Mouse (Mus musculus): ENCODE results near the gene Kalrn. TPM values are rescaled to one million over a fixed set of nuclear protein-coding genes. Genes with fewer than 3 reads are reported as not detected.

The Kalrn gene
- polyA plus RNA-seq, 1 experiment from 2014 or later: 11.3 TPM

DNA sequence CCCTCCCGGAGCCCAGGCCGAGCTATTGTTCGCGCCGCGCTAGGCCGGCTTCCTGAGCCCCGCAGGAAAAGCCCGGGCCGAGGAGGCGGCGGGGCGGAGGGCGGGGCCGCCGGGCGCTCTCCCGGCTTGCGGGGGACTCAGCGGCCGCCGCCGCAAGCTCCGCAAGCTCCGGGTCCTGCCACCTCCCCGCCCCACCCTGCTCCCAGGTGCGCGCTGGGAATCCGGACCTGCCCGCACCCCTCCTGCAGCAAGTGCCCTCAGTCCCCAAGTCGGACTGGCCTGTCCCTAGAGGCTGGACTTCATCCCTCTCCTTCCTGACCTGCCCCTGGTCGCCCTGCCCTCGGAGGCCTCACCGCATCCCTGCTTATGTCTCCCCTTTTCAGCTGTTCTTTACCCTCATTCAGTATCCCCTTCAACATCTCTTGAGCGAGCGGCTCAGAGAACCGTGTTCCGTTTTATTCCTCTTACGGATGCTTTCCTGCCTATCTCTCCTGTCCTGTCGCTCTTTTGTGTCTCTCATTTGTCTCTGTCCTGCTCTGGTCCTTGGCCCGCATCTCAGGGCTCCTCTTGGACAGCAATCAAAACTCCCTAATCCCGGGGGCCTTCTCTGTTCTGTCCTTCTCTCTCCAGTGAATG is 642 bp upstream of the Kalrn start:
- H3K9me3 ChIP-seq (replicated peaks): no peaks in the 10 kb centered on the region
- H3K27ac ChIP-seq (replicated peaks): peak overlapping the region; percentile 99
- H3K27me3 ChIP-seq (ENCODE audit: low read depth, poor library complexity, severe bottlenecking): peaks cover 10% of the 10 kb centered on the region
- no peaks in the 10 kb centered on the region for H3K36me3 ChIP-seq
- H3K4me1 ChIP-seq: peaks cover 38% of the 10 kb centered on the region
- peak; percentile 76 for DNase-seq (ENCODE audit: low spot score)
- H3K4me3 ChIP-seq: peak overlapping the region; percentile 96
- WGBS: under 1% methylated on average over 39 of the region's 42 CpGs

DNA sequence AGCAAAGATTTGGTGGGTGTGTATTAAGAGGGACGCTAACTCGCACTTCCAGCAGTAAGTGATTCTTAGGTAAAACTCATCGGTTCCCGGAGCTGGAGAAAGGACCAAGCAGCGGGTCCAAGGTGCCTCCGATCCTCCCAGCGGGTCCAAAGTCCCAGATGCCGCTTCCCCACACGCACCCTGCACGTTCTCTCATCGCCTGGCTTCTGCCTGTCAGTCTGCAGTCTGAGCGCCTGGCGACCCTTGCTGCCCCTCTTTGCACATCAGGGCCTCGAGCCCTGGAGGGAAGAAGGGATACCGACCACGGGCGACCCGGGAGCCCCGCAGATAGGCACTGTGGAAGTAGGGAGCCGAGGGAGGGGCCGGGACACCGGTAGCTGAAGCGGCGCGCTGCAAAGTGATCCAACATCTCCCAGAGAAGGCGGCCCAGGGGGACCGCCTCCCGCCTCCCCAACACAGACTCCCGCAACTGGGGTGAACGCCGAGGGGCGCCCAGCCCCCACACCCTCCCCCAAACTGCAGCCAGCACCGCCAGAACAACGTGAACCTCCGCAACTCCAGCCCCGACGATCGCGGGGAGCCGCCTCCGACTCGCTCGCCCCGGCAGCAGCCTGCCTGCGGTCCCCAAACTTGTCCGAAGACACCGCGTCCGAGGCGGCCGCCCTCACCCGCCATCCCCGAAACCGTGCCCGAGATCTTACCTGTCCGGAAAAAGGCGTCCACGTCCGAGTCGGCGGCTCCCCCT is 754 bp downstream of the Kalrn start:
- H3K36me3 ChIP-seq: peaks cover 6% of the 10 kb centered on the region
- H3K9me3 ChIP-seq (replicated peaks): no peaks in the 10 kb centered on the region
- under 1% methylated on average over 60 of the region's 61 CpGs for WGBS
- DNase-seq (ENCODE audit: low spot score): peak; percentile 74
- peak overlapping the region; percentile 96 for H3K4me3 ChIP-seq
- peaks cover 10% of the 10 kb centered on the region for H3K27me3 ChIP-seq (ENCODE audit: low read depth, poor library complexity, severe bottlenecking)
- peak overlapping the region; percentile 99 for H3K27ac ChIP-seq (replicated peaks)
- H3K4me1 ChIP-seq: peaks cover 38% of the 10 kb centered on the region

DNA sequence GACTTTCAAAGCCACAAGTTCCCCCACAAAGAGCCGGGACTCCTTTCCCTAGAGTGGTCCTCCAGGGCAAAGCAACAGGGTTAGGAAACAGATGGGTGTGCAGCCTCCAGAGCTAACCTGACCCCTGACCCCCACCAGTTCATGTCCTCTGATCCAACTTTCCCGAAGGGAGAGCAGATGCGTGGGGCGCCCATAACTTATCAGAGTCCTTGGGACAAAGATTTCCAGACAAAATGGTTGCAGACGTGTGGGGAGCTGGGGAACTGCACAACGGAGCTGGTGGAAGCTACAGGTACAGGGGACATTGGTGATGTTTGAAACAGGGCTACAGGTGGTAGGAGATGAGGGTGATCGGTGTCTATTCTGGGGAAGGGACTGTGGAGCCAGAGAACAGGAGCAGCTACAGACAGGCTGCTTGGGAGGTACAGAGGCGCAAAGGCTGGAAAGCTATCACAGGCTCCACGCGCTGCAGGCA is 1.4 kb downstream of the Kalrn start:
- peaks cover 10% of the 10 kb centered on the region for H3K27me3 ChIP-seq (ENCODE audit: low read depth, poor library complexity, severe bottlenecking)
- peaks cover 38% of the 10 kb centered on the region for H3K4me1 ChIP-seq
- peak overlapping the region; percentile 96 for H3K4me3 ChIP-seq
- H3K9me3 ChIP-seq (replicated peaks): no peaks in the 10 kb centered on the region
- peak overlapping the region; percentile 99 for H3K27ac ChIP-seq (replicated peaks)
- WGBS: 0% methylated on average over 10 of the region's 10 CpGs
- H3K36me3 ChIP-seq: peaks cover 12% of the 10 kb centered on the region
- peak; percentile 63 for DNase-seq (ENCODE audit: low spot score)

- peaks cover 50% of the 10 kb centered on the region for H3K4me1 ChIP-seq
- WGBS: 63% methylated on average over 2 of the region's 2 CpGs
- DNase-seq (ENCODE audit: low spot score): no peak
- peaks cover 3% of the 10 kb centered on the region for H3K27me3 ChIP-seq (ENCODE audit: low read depth, poor library complexity, severe bottlenecking)
- H3K36me3 ChIP-seq: peaks cover 14% of the 10 kb centered on the region
- no peak overlapping the region for H3K4me3 ChIP-seq
- H3K27ac ChIP-seq (replicated peaks): no peak overlapping the region
- no peaks in the 10 kb centered on the region for H3K9me3 ChIP-seq (replicated peaks)
Measured at GRCm38 (mm10) chr16:34569897-34570296, 3.4 kb downstream of the Kalrn start.

DNA sequence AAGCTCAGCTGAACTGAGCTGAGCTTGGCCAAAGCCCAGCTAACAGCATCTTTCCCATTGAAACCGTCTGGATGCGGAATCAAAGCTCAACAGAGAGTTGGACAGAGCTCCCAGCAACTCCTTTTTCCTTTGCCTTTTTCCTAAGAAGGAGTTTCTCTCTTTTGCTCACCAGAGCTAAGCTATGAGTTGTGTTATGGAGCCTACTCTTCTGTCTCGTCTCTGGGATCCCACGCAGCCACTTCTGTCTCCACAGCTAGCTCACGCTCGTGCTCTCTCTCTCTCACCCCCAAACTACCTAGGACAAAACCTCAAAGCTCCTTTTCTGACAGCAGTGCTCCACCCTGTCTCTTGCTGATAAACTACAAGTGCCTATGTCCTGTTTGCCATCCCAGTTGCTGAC is 4.5 kb downstream of the Kalrn start:
- Histone ChIP-seq H3K36me3 (peaks cover 14% of the 10 kb centered on the region), H3K27me3 (ENCODE audit: low read depth, poor library complexity, severe bottlenecking) (no peaks in the 10 kb centered on the region; the same call in 1 of the 2 replicates), H3K27ac (replicated peaks) (no peak overlapping the region), H3K4me3 (no peak overlapping the region), H3K4me1 (peaks cover 49% of the 10 kb centered on the region), H3K9me3 (replicated peaks) (no peaks in the 10 kb centered on the region)
- 79% methylated on average over 6 of the region's 6 CpGs for WGBS
- DNase-seq (ENCODE audit: low spot score): no peak

GRCm38 (mm10) chr16:34563593-34564280 is 9.6 kb downstream of the Kalrn start:
- 84% methylated on average over 11 of the region's 11 CpGs for WGBS
- peaks cover 59% of the 10 kb centered on the region for H3K4me1 ChIP-seq
- H3K36me3 ChIP-seq: peaks cover 14% of the 10 kb centered on the region
- H3K9me3 ChIP-seq (replicated peaks): no peaks in the 10 kb centered on the region
- H3K27me3 ChIP-seq (ENCODE audit: low read depth, poor library complexity, severe bottlenecking): no peaks in the 10 kb centered on the region
- no peak overlapping the region for H3K27ac ChIP-seq (replicated peaks)
- no peak overlapping the region for H3K4me3 ChIP-seq
- peak; percentile 10 for DNase-seq (ENCODE audit: low spot score)

GRCm38 (mm10) chr16:34561734-34562135 is 11.6 kb downstream of the Kalrn start:
- Histone ChIP-seq H3K27me3 (ENCODE audit: low read depth, poor library complexity, severe bottlenecking) (no peaks in the 10 kb centered on the region), H3K36me3 (no peaks in the 10 kb centered on the region), H3K4me1 (peaks cover 75% of the 10 kb centered on the region), H3K4me3 (peak overlapping the region; percentile 20; the same call in 1 of the 2 replicates), H3K9me3 (replicated peaks) (no peaks in the 10 kb centered on the region), H3K27ac (replicated peaks) (peak overlapping the region; percentile 68)
- DNase-seq (ENCODE audit: low spot score): peak; percentile 26
- WGBS: 11% methylated on average over 5 of the region's 5 CpGs

DNA sequence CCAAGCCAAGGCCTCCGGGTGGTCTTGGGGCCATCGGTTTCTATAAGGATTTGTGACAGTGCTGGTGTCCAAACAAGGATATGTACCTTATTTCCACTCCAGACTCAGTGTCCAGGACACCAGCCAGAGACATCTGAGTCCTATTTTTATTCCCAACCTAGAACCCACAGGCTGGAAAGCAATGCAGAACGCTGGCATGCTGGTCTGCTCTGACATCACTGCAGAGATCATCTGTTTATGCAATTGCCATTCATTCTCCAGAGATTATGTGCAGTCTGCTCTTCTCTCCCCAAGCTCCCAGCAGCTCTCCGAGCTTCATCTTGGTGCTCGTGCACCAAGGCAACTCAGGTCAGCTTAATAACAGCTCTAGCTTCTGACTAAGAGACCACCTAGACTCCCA is 12.5 kb downstream of the Kalrn start:
- H3K36me3 ChIP-seq: no peaks in the 10 kb centered on the region
- no peak overlapping the region for H3K4me3 ChIP-seq
- no peak for DNase-seq (ENCODE audit: low spot score)
- H3K4me1 ChIP-seq: peaks cover 72% of the 10 kb centered on the region
- H3K27ac ChIP-seq (replicated peaks): no peak overlapping the region
- H3K9me3 ChIP-seq (replicated peaks): no peaks in the 10 kb centered on the region
- no peaks in the 10 kb centered on the region for H3K27me3 ChIP-seq (ENCODE audit: low read depth, poor library complexity, severe bottlenecking)
- 72% methylated on average over 5 of the region's 5 CpGs for WGBS

- Histone ChIP-seq H3K4me3 (no peak overlapping the region), H3K4me1 (peaks cover 71% of the 10 kb centered on the region), H3K9me3 (replicated peaks) (no peaks in the 10 kb centered on the region), H3K27me3 (ENCODE audit: low read depth, poor library complexity, severe bottlenecking) (no peaks in the 10 kb centered on the region), H3K27ac (replicated peaks) (no peak overlapping the region), H3K36me3 (no peaks in the 10 kb centered on the region)
- no peak for DNase-seq (ENCODE audit: low spot score)
- 84% methylated on average over 2 of the region's 2 CpGs for WGBS
Measured at GRCm38 (mm10) chr16:34560411-34560810, 12.9 kb downstream of the Kalrn start.

DNA sequence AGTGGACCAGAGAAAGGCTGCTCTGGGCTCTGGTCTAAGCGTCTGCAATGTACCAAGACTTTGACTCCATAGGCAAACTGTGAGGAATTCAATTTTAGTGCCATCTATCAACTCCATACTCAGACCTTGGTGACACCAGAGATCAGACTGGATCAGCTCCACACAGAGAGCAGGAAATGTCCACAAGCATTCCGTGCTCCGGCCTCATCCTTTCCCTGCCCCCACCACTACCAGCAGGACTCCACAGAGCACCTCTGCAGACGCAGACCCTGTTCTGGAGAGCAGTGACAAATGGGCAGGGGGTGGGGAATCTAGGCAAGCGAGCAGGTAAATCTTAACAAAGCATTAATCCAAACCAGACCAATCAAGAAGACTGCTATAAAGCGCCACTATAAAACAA is 15.4 kb downstream of the Kalrn start:
- peaks cover 61% of the 10 kb centered on the region for H3K4me1 ChIP-seq
- H3K36me3 ChIP-seq: no peaks in the 10 kb centered on the region
- no peak for DNase-seq (ENCODE audit: low spot score)
- H3K9me3 ChIP-seq (replicated peaks): no peaks in the 10 kb centered on the region
- H3K27me3 ChIP-seq (ENCODE audit: low read depth, poor library complexity, severe bottlenecking): no peaks in the 10 kb centered on the region
- 56% methylated on average over 6 of the region's 6 CpGs for WGBS
- H3K4me3 ChIP-seq: no peak overlapping the region
- no peak overlapping the region for H3K27ac ChIP-seq (replicated peaks)

DNA sequence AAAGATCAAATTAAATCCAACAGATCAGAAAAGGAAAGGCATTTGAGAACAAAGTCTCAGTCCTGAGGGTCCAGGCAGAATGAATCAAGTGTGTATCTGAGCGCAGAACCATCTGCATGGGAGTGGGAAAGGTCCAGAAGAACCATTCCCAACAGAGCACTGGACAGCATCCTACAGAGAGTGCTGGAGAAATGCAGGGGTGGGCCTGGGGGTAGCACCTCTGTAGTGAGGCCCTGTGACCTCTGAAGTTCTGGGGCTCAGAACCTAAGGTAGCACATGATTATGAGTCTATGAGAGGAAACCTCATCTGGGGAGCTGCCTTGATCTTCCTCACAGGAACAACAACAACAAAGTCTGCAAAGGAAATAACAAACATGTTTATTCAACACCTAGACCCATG is 20.6 kb downstream of the Kalrn start:
- H3K4me1 ChIP-seq: peaks cover 33% of the 10 kb centered on the region
- H3K4me3 ChIP-seq: no peak overlapping the region
- no peaks in the 10 kb centered on the region for H3K9me3 ChIP-seq (replicated peaks)
- H3K36me3 ChIP-seq: no peaks in the 10 kb centered on the region
- no peaks in the 10 kb centered on the region for H3K27me3 ChIP-seq (ENCODE audit: low read depth, poor library complexity, severe bottlenecking)
- no peak for DNase-seq (ENCODE audit: low spot score)
- 82% methylated on average over 1 of the region's 1 CpGs for WGBS
- H3K27ac ChIP-seq (replicated peaks): no peak overlapping the region

- no peaks in the 10 kb centered on the region for H3K27me3 ChIP-seq (ENCODE audit: low read depth, poor library complexity, severe bottlenecking)
- H3K4me1 ChIP-seq: peaks cover 28% of the 10 kb centered on the region
Measured at GRCm38 (mm10) chr16:34549470-34549999, 23.8 kb downstream of the Kalrn start.

More at GRCm38 (mm10) chr16:34549470-34549999, 23.8 kb downstream of the Kalrn start:
- H3K27ac ChIP-seq (replicated peaks): no peak overlapping the region
- H3K9me3 ChIP-seq (replicated peaks): no peaks in the 10 kb centered on the region
- 91% methylated on average over 5 of the region's 5 CpGs for WGBS
- no peak for DNase-seq (ENCODE audit: low spot score)
- no peaks in the 10 kb centered on the region for H3K36me3 ChIP-seq
- H3K4me3 ChIP-seq: no peak overlapping the region

Data from midbrain, embryonic 10.5 days (tissue).